Mouse (Mus musculus): ENCODE results near the gene BC005537. TPM values are rescaled to one million over a fixed set of nuclear protein-coding genes. Genes with fewer than 3 reads are reported as not detected.

BC005537 gene
- polyA plus RNA-seq, 1 experiment from 2014 or later: 20.0 TPM

DNA sequence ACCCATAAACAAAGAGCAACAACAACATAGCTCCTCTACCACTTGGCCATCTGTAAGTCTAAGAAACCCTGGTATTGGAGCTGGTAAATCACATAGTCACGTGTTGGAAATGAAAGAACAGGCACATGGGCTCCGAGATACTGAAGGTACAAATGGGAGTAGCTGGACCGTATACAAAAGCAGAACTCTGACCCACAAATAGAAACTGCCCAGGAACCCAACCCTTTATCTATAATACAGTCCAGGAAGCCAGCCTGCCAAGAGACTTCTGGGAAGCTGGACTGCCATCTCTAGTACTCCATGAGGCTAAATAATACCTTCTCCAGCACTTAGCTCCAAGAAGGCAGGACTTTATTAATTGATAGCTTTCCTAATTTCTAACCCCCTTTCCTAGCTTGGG, 51.1 kb downstream of the BC005537 start:
- Histone ChIP-seq H3K4me3 (replicated peaks) (no peak overlapping the region), H3K4me1 (no peaks in the 10 kb centered on the region), H3K27ac (replicated peaks) (no peak overlapping the region), H3K9me3 (replicated peaks) (no peaks in the 10 kb centered on the region), H3K27me3 (replicated peaks) (no peaks in the 10 kb centered on the region), H3K9ac (replicated peaks) (no peak overlapping the region), H3K4me2 (no peak overlapping the region), H3K36me3 (0 out of 2 replicates have a peak, but pooled peaks cover 7% of the 10 kb centered on the region)
- ATAC-seq (ENCODE audit: low FRiP score): no peak
- 86% methylated on average over 3 of the region's 3 CpGs for WGBS

DNA sequence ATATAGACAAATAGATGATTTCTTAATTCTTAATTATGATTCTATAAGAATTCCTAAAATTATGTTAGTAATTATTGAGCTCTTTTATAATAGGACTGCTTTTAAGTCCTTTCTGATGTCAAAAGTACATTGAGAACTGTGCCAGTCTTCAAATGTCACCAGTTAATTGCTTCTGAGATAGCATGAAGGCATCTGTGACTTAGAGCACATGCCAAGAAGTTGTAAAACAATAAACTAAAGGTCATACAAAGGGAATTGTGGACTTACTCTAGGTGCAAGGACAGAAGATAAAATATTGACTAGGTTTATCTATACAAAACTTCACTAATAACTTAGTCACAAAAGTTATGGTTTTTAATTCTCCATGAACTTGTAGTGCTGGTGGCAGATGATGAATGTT, 57.7 kb downstream of the BC005537 start:
- no peaks in the 10 kb centered on the region for H3K9me3 ChIP-seq (replicated peaks)
- ATAC-seq (ENCODE audit: low FRiP score): no peak

DNA sequence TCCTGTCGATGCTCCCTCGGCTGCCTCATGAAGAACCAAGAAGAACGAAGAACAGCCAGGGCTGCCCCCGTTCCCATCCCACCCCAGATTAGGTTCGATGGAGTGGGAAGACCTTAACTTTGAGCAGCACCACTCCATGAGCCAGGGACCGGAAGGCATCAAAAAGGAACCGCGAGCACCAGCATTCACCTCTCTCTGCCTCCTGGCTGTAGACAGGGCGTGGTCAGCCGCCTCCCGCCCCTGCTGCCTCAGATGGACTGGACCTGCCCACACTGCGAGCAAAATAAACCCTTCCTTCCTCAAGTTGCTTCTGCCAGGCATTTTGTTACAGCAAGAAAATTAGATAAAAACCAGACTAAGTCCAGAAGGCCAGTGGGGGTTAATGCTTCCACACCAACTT, 59.6 kb downstream of the BC005537 start:
- Histone ChIP-seq H3K27me3 (replicated peaks) (no peaks in the 10 kb centered on the region), H3K4me2 (no peak overlapping the region), H3K27ac (replicated peaks) (no peak overlapping the region), H3K4me3 (replicated peaks) (no peak overlapping the region), H3K36me3 (0 out of 2 replicates have a peak, but pooled peaks cover 5% of the 10 kb centered on the region), H3K4me1 (no peaks in the 10 kb centered on the region), H3K9ac (replicated peaks) (no peak overlapping the region), H3K9me3 (replicated peaks) (no peaks in the 10 kb centered on the region)
- WGBS: 59% methylated on average over 12 of the region's 12 CpGs
- ATAC-seq (ENCODE audit: low FRiP score): no peak

More for the DNA sequence above, 57.7 kb downstream of the BC005537 start:
- Histone ChIP-seq H3K4me1 (no peaks in the 10 kb centered on the region), H3K9ac (replicated peaks) (no peak overlapping the region), H3K4me2 (no peak overlapping the region), H3K4me3 (replicated peaks) (no peak overlapping the region), H3K27ac (replicated peaks) (no peak overlapping the region), H3K27me3 (replicated peaks) (no peaks in the 10 kb centered on the region), H3K36me3 (0 out of 2 replicates have a peak, but pooled peaks cover 11% of the 10 kb centered on the region)

DNA sequence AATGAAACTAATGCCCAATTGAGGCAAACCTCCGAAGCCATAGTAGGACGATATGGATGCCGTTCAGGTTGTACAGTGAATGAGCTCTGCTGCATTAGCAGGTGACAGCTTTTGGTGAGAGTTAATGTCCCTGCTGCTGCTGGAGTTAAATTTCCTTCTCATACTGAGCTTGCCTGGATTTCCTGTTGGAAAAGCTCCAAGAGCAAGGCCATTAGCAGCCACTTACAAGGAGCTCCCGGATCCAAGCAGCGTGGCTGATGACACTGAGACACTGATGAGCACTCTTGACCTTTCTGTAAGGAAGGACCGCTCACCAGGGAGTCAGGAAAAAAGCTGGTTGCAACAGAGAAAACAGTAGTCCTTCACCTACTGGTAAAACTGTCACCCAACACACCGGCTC, 60.6 kb downstream of the BC005537 start:
- Histone ChIP-seq H3K36me3 (0 out of 2 replicates have a peak, but pooled peaks cover 3% of the 10 kb centered on the region), H3K27ac (replicated peaks) (no peak overlapping the region), H3K9me3 (replicated peaks) (no peaks in the 10 kb centered on the region), H3K4me2 (no peak overlapping the region), H3K9ac (replicated peaks) (no peak overlapping the region), H3K4me3 (replicated peaks) (no peak overlapping the region), H3K4me1 (no peaks in the 10 kb centered on the region), H3K27me3 (replicated peaks) (no peaks in the 10 kb centered on the region)
- ATAC-seq (ENCODE audit: low FRiP score): no peak
- WGBS: 81% methylated on average over 7 of the region's 7 CpGs

DNA sequence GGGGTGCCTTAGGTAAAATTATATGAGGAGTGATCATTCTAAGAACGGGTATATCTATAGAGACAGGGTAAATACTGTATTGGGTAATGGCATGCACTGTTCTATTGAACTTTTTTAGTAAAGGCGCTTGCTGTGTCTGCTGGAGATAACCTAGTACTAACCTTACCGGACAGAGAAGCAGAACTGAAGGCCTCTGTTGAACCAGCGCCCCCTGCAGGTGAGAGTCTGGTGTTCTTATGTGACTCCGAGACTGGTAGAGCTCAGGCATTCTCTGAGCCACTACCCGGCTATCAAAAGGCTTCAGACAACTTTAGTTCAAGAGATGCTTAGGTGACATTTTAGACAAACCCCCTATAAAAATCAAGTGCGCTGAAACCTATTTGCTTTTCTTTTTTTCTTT, 61.1 kb downstream of the BC005537 start:
- Histone ChIP-seq H3K36me3 (0 out of 2 replicates have a peak, but pooled peaks cover 3% of the 10 kb centered on the region), H3K9ac (replicated peaks) (no peak overlapping the region), H3K4me1 (no peaks in the 10 kb centered on the region), H3K27me3 (replicated peaks) (no peaks in the 10 kb centered on the region), H3K27ac (replicated peaks) (no peak overlapping the region), H3K4me2 (no peak overlapping the region), H3K9me3 (replicated peaks) (no peaks in the 10 kb centered on the region), H3K4me3 (replicated peaks) (no peak overlapping the region)
- WGBS: 63% methylated on average over 7 of the region's 7 CpGs
- no peak for ATAC-seq (ENCODE audit: low FRiP score)

Other genes starting within 250 kb of the BC005537 start
- gene Ripor2, start 219.5 kb upstream of the BC005537 start, polyA plus RNA-seq (2015; fragmentation: Nextera tagmentation; extraction: Ambion mirVana): 21.3 and 24.0 TPM in 2 replicates
- not detected in 2 replicates for gene Armh2, start 60.4 kb upstream of the BC005537 start, polyA plus RNA-seq (2015; fragmentation: Nextera tagmentation; extraction: Ambion mirVana)
- 16.5 and 39.5 TPM in 2 replicates for gene Gmnn, start 39.7 kb upstream of the BC005537 start, polyA plus RNA-seq (2015; fragmentation: Nextera tagmentation; extraction: Ambion mirVana)
- gene Acot13, start 29.9 kb downstream of the BC005537 start, polyA plus RNA-seq (2015; fragmentation: Nextera tagmentation; extraction: Ambion mirVana): 56.1 and 63.4 TPM in 2 replicates
- gene Tdp2, start 30.0 kb downstream of the BC005537 start, polyA plus RNA-seq (2015; fragmentation: Nextera tagmentation; extraction: Ambion mirVana): 30.7 and 35.8 TPM in 2 replicates
- gene D130043K22Rik, start 43.5 kb downstream of the BC005537 start, polyA plus RNA-seq (2015; fragmentation: Nextera tagmentation; extraction: Ambion mirVana): 6.4 and 7.7 TPM in 2 replicates
- 13.8 and 16.3 TPM in 2 replicates for gene Aldh5a1, start 136.0 kb downstream of the BC005537 start, polyA plus RNA-seq (2015; fragmentation: Nextera tagmentation; extraction: Ambion mirVana)
- gene Gpld1, start 141.5 kb downstream of the BC005537 start, polyA plus RNA-seq (2015; fragmentation: Nextera tagmentation; extraction: Ambion mirVana): 2.2 and 3.1 TPM in 2 replicates
- 14.9 and 15.8 TPM in 2 replicates for gene Mrs2, start 218.7 kb downstream of the BC005537 start, polyA plus RNA-seq (2015; fragmentation: Nextera tagmentation; extraction: Ambion mirVana)